Mouse (Mus musculus) urinary bladder, adult 18-20 months (tissue): ENCODE measurements around the gene Myh10.

Experiments used
- DNase-seq, 2 experiments: peaks; one replicate each; pipeline ENCODE4 v3.0.0; 2022; ENCODE audit warnings: low spot score in 2 of 2, mixed read lengths in 2 of 2

The Myh10 gene

GRCm38 (mm10) chr11:68745374-68746200 is 54.2 kb downstream of the Myh10 start:
- no peak for DNase-seq

GRCm38 (mm10) chr11:68748121-68748520 is 56.8 kb downstream of the Myh10 start:
- no peak for DNase-seq

GRCm38 (mm10) chr11:68750206-68750605 is 58.8 kb downstream of the Myh10 start:
- DNase-seq, result no peak

- DNase-seq, result no peak
Observed at GRCm38 (mm10) chr11:68750938-68751337, 59.6 kb downstream of the Myh10 start.

GRCm38 (mm10) chr11:68754283-68754682 is 62.9 kb downstream of the Myh10 start:
- DNase-seq, result no peak

- no peak for DNase-seq
Observed at GRCm38 (mm10) chr11:68756456-68757348, 65.3 kb downstream of the Myh10 start.

- no peak for DNase-seq
Observed at GRCm38 (mm10) chr11:68759691-68760090, 68.3 kb downstream of the Myh10 start.

- DNase-seq, result no peak
Observed at GRCm38 (mm10) chr11:68761155-68761554, 69.8 kb downstream of the Myh10 start.

GRCm38 (mm10) chr11:68761664-68762063 is 70.3 kb downstream of the Myh10 start:
- no peak for DNase-seq

- no peak for DNase-seq
Observed at GRCm38 (mm10) chr11:68764622-68765021, 73.3 kb downstream of the Myh10 start.

- DNase-seq, result no peak
Observed at GRCm38 (mm10) chr11:68767762-68768542, 76.6 kb downstream of the Myh10 start.

- DNase-seq, result no peak
Observed at GRCm38 (mm10) chr11:68769770-68770510, 78.6 kb downstream of the Myh10 start.

- DNase-seq, result no peak
Observed at GRCm38 (mm10) chr11:68776147-68776655, 84.8 kb downstream of the Myh10 start.

GRCm38 (mm10) chr11:68777933-68778332 is 86.6 kb downstream of the Myh10 start:
- no peak for DNase-seq

GRCm38 (mm10) chr11:68778855-68779254 is 87.5 kb downstream of the Myh10 start:
- no peak for DNase-seq

- no peak for DNase-seq
Observed at GRCm38 (mm10) chr11:68779735-68780465, 88.5 kb downstream of the Myh10 start.

- DNase-seq, result no peak
Observed at GRCm38 (mm10) chr11:68780466-68781114, 89.2 kb downstream of the Myh10 start.

GRCm38 (mm10) chr11:68782336-68782735 is 91.0 kb downstream of the Myh10 start:
- DNase-seq, result no peak

GRCm38 (mm10) chr11:68785813-68786212 is 94.5 kb downstream of the Myh10 start:
- DNase-seq, result no peak

GRCm38 (mm10) chr11:68787222-68787621 is 95.9 kb downstream of the Myh10 start:
- no peak for DNase-seq
